Mouse (Mus musculus) CD4-positive, CD25-positive, alpha-beta regulatory T cell, adult 2 months (primary cell): ENCODE data around the gene Gp9.
"Not testable (repeated sequence)": the region's sequence is repeated elsewhere in the genome, so short reads cannot be mapped to it uniquely, and the experiment has no call there.

Experiments used
- DNase-seq: peaks from one replicate; pipeline ENCODE4 v3.0.0-alpha.2; 2012; ENCODE audit warnings: low read depth, low spot score

The Gp9 gene

GRCm38 (mm10) chr6:87748531-87748930 is 29.3 kb upstream of the Gp9 start:
- no peak for DNase-seq

- DNase-seq, result no peak
These were observed 27.5 kb upstream of the Gp9 start for GRCm38 (mm10) chr6:87750184-87750910.

- DNase-seq, result no peak
These were observed 26.3 kb upstream of the Gp9 start for GRCm38 (mm10) chr6:87751574-87751973.

- DNase-seq, result no peak
These were observed 22.7 kb upstream of the Gp9 start for GRCm38 (mm10) chr6:87755196-87755595.

- no peak for DNase-seq
These were observed 21.0 kb upstream of the Gp9 start for GRCm38 (mm10) chr6:87756896-87757295.

- DNase-seq, result no peak
These were observed 18.5 kb upstream of the Gp9 start for GRCm38 (mm10) chr6:87759404-87759803.

- DNase-seq, result no peak
These were observed 18.0 kb upstream of the Gp9 start for GRCm38 (mm10) chr6:87759850-87760249.

- DNase-seq, result no peak
These were observed 15.7 kb upstream of the Gp9 start for GRCm38 (mm10) chr6:87762161-87762560.

GRCm38 (mm10) chr6:87763376-87764280 is 14.2 kb upstream of the Gp9 start:
- peak; percentile 69 for DNase-seq

GRCm38 (mm10) chr6:87764296-87764695 is 13.6 kb upstream of the Gp9 start:
- not testable (repeated sequence) for DNase-seq

GRCm38 (mm10) chr6:87770626-87771025 is 7.2 kb upstream of the Gp9 start:
- DNase-seq, result peak; percentile 33

GRCm38 (mm10) chr6:87774466-87774865 is 3.4 kb upstream of the Gp9 start:
- DNase-seq, result no peak

GRCm38 (mm10) chr6:87774909-87775308 is 3.0 kb upstream of the Gp9 start:
- DNase-seq, result no peak

GRCm38 (mm10) chr6:87775588-87776245 is 2.2 kb upstream of the Gp9 start:
- no peak for DNase-seq

GRCm38 (mm10) chr6:87776663-87777062 is 1.2 kb upstream of the Gp9 start:
- DNase-seq, result no peak

GRCm38 (mm10) chr6:87778294-87779173 is 662 bp downstream of the Gp9 start:
- DNase-seq, result no peak

- no peak for DNase-seq
These were observed 1.6 kb downstream of the Gp9 start for GRCm38 (mm10) chr6:87779174-87780165.

GRCm38 (mm10) chr6:87780546-87781301 is 2.9 kb downstream of the Gp9 start:
- DNase-seq, result no peak

GRCm38 (mm10) chr6:87784033-87784432 is 6.2 kb downstream of the Gp9 start:
- DNase-seq, result no peak
